Comparison of ENCODE assay signal across 10 mouse cellular contexts in the genomic region with DNA sequence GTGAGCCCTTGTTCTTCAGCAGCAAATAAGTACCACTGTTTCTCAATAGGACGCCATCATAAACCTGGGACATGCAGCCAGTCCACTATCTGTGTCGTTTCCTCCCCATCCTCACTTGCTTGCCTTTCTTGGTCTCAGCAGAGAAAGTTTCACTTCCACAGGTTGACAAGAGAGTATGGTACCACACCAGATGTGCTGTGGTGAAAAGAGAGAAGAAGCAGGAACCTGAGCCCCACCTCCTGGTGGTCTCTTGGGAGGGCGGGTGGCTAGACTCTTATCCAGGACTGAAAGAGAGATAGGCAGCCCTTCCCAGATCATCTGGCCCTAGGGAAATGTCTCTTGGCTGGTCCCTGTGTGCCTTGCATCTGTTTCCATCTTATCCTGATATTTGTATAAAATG.
"Had no signal": no experiment of that assay in that cellular context is flagged by ENCODE, and none has a peak within 500 bp of the region (broad histone marks: within the 10 kb centered on the region; RNA-seq: fewer than 3 reads in every experiment).

No protein-coding gene starts in this region.

- DNase-seq: kidney, adult 2 months; kidney, postnatal 25 days; layer of hippocampus, postnatal 36 days; lung, adult 2 months; lung, postnatal 36 days; right cerebral cortex, postnatal 14 days; thymus, adult 2 months; thymus, postnatal 4 days had no signal

- ATAC-seq: lung, postnatal 0 days; midbrain, embryonic 16.5 days had no signal
